Mouse (Mus musculus) heart, adult 18-20 months (tissue): ENCODE measurements at regions not wholly inside any gene's neighbourhood (a gene's known extent, or its start where the extent isn't known, plus 50 kb on each side); places are given as distances from the start of the nearest gene placed in this dataset.

Experiments
- DNase-seq, 2 experiments: peaks; one replicate each; pipeline ENCODE4 v3.0.0; 2021 to 2022; ENCODE audit warnings: mixed read lengths in 1 of 2

DNA sequence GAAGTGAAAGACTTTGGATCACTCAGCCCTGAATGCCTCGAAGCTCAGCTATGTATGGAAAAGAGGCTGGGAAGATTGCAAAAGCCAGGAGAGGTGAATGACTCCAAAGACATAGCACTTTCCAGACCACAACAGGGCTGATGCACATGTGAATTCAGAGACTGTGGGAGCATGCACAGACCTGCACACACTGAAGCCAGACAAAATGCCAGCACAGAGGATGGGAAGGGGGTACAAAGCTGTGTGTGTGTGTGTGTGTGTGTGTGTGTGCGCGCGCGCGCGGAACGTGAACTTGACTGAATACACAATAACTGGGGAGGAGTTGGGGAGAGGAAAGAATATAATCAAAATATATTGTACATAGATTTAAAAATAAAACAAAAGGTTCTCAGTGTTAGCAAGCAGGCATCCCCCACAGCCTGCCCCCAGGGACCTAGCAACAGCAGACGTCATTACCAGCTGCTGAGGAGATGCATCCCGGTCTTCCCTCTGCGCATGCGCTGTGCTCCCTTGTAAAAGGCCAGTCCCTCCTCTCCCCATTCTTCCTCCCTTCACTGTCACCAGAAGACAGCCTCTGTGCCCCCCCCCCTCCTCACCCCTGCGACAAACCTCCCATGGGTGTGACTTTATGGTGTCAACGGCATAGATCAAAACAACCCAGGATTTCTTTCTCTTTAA is 89.5 kb upstream of the Mrps22 start:
- peak; percentile 83 to 86 for DNase-seq

DNA sequence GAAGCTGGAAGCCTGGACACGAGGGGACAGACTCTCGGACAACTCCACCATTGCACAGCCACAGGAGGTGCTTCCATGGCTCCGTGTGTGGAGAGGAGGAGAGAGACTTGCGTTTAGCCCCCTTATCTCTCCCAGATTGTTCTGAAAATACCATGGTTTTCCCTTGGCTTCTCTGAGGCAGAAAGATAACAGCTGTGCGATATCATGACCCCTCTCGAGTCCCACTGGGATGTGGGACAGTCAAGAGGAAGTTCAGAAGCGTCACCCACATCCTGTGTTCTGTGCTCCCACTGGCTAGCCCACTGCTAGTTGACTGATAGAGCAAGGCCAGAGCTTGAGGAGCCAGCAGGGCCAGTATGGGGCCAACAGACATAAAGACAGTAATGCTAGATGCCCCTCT is 84.1 kb upstream of the Mrps22 start:
- peak; percentile 12 to 38 for DNase-seq

GRCm38 (mm10) chr9:98684336-98684735 is 82.9 kb upstream of the Mrps22 start:
- no peak for DNase-seq

DNA sequence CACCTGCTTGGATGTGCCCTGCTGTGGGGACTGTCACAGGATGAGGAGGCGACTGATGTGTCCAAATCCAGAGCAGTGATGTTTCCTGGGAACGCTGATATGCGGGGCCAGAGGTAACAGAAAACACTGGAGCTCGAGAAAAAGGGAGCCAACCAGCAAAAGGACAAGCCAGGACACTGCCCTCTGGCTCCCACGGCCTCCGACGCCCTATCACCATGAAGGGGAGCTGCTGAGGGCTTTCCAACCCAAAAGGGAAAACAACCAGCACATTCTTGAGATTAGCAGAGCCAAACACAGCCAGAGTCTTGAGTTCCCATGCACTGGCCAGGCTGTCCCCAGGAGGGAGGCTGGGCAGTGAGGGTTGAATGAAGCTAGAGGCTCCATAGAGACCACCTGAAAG is 74.2 kb upstream of the Mrps22 start:
- DNase-seq, result peak; percentile 12 to 46

DNA sequence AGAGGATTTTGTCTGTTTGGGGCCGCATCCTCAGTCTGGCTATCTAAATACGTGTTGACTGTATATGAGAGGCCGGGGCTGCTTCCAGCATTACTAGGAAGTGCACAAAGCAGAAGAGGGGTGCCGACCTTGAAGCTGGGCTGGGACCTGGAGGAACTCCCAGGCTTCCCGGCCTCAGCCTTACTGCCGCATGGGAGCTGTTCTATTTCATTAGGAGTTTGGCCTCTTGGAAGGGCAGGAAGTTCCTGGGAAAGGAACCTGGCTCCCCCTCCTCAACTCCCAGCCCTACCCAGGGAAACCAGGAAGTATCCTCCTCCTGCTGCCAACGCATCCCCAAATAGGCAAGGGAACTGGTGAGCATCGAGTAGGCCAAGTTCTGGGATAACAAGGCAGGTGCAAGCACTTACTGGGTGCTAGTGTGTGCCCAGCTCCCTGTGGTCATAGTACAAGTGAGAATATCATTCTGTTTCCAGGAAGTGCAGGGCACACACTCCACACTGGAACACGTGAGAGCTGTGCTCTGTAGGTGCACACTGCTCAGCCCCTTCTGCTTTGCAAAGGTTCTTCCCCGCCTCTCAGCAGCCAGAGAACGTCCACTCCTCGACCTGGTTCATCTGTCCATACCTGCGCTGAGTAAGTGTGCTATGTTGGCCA is 72.1 kb upstream of the Mrps22 start:
- DNase-seq, result no peak

DNA sequence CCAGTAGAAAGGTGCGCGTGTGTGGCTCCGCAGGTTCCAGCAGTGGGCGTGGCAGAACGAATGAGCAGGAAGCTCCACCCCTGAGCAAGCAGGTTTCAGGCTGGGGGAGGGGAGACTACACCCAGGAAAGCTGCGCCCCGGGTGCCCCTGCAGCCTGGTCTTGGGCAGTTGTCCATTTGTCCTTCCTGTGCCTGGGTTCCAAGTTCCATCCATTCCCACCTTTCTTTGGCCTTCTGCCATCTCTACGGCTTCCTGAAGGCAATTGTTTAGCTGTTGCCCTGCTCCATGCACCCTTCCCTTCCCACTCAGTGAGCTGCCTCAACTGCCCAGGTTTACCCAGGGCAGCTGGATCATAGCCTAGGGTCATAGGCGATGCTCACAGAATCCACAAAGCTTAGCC is 70.9 kb upstream of the Mrps22 start:
- DNase-seq, result no peak

GRCm38 (mm10) chr9:98668423-98669330 is 67.2 kb upstream of the Mrps22 start:
- no peak for DNase-seq

- DNase-seq, result no peak
These were observed 65.6 kb upstream of the Mrps22 start for GRCm38 (mm10) chr9:98667072-98667471.

- DNase-seq, result no peak
These were observed 61.6 kb upstream of the Mrps22 start for GRCm38 (mm10) chr9:98663011-98663410.

DNA sequence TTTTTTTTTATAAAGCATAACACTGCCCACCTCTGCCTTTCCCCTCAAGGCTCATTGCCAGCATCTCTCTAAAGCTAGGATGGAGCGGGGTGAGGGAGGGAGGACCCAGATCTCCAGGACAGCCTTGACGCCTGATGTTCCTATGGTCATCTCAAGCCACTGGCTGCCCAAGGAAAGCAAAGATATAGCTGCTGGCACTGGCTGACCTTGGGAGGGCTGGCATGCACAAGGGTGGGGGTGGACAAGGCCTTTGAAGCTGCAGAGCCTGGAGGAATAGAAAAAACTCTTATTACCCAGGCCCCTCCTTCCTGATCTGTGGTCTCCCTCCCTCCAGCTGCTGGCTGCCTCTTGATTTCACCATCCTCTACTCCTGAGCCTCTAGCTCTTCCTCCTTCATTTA is 50.2 kb upstream of the Mrps22 start:
- DNase-seq, result no peak
